Mouse (Mus musculus) heart, postnatal 0 days (tissue): Measurements from ENCODE around the gene Htr6. TPM values are rescaled to one million over a fixed set of nuclear protein-coding genes. Genes with fewer than 3 reads are reported as not detected.

ENCODE experiments used
- ATAC-seq: fragments of 200-750 bp; cut with Nextera tagmentation; 2 replicates; pipeline ENCODE4 v1.8.0; 2017; ENCODE audit warnings: low read depth, moderate number of reproducible peaks, moderate library complexity; ENCODE audit not compliant: insufficient read depth
- DNase-seq: peaks from one replicate; pipeline ENCODE4 v3.0.0-alpha.2; 2016; ENCODE audit warnings: low spot score
- H3K27ac ChIP-seq: fragments of 300-500 bp; sonication (generic); 2 replicates; pipeline ENCODE4 v1.5.1; 2014; ENCODE audit warnings: low read depth, mild to moderate bottlenecking
- H3K27me3 ChIP-seq: fragments of 300-500 bp; sonication (generic); 2 replicates; pipeline ENCODE4 v1.6.1; 2014; ENCODE audit warnings: low read length, mixed read lengths; ENCODE audit not compliant: control insufficient read depth, insufficient read depth
- H3K36me3 ChIP-seq: fragments of 300-500 bp; sonication (generic); replicated peaks from 2 replicates; pipeline ENCODE4 v1.6.1; 2014; ENCODE audit warnings: low read length, mixed read lengths; ENCODE audit not compliant: control insufficient read depth, insufficient read depth
- H3K4me1 ChIP-seq: fragments of 300-500 bp; sonication (generic); 2 replicates; pipeline ENCODE4 v1.6.1; 2014; ENCODE audit warnings: antibody characterized with exemption; ENCODE audit not compliant: control insufficient read depth, insufficient read depth
- H3K4me2 ChIP-seq: fragments of 300-500 bp; sonication (generic); 2 replicates; pipeline ENCODE4 v1.6.1; 2014; ENCODE audit warnings: low read depth, mild to moderate bottlenecking, low read length, moderate library complexity
- H3K4me3 ChIP-seq: fragments of 300-500 bp; sonication (generic); 2 replicates; pipeline ENCODE4 v1.5.1; 2014; ENCODE audit warnings: low read depth, low read length
- H3K9ac ChIP-seq: fragments of 300-500 bp; sonication (generic); replicated peaks from 2 replicates; pipeline ENCODE4 v1.6.1; 2014; ENCODE audit warnings: low read depth, low read length, mixed read lengths
- H3K9me3 ChIP-seq: fragments of 300-500 bp; sonication (generic); replicated peaks from 2 replicates; pipeline ENCODE4 v1.6.1; 2016; ENCODE audit warnings: low read length; ENCODE audit not compliant: control insufficient read depth
- CTCF ChIP-seq: IDR thresholded peaks from 2 replicates; pipeline ENCODE4 v1.5.1; 2016; ENCODE audit warnings: antibody characterized with exemption, control low read depth, low read depth
- EP300 ChIP-seq: IDR thresholded peaks from 2 replicates; pipeline ENCODE4 v1.6.1; 2016; ENCODE audit warnings: antibody characterized with exemption, low read depth
- WGBS: fragments of 180-500 bp; shearing (Covaris S2); extraction: QIAGEN DNeasy Blood & Tissue Kit; methylation state at CpG from one replicate; pipeline ENCODE4 v1.1.7; 2014; 5-methylcytosine and 5-hydroxymethylcytosine counted together
- polyA plus RNA-seq: library from polyadenylated mRNA; unstranded; fragments of >200 nt; fragmentation: Nextera tagmentation; extraction: Ambion mirVana; gene quantifications from 2 replicates; pipeline ENCODE4 v1.2.1, GENCODE M21; 2015
- total RNA-seq: library from RNA; depleted of rRNA; stranded (reverse); fragments of >200 nt; gene quantifications from 2 replicates; pipeline ENCODE4 v1.2.3, GENCODE M21; 2014; ENCODE audit warnings: low replicate concordance

Htr6 gene
- total and polyA plus RNA-seq, 2 experiments from 2014 or later = not detected

DNA sequence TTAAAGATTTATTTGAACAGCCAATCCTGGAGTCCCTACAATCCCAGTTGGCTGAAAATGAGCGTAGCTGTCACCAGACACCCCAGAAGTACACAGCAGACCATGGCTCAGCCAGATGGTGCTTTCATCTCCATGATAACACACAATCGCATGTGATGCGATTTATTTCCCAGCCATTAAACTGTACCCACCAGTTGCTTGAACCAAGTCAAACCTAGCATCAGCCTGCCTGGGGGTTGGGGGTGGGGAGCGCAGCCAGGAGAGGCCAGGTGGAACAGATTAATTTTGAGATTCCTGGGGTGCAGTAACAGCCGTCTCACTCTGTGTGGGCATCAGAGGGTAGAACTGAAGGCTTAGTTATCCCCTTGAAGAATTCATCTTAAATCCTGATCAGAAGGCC lies 29.0 kb downstream of the Htr6 start:
- DNase-seq = no peak
- no peak for ATAC-seq
- Histone ChIP-seq H3K27ac (no peak overlapping the region), H3K36me3 (no peaks in the 10 kb centered on the region), H3K9me3 (0 out of 2 replicates have a peak, but pooled peaks cover 5% of the 10 kb centered on the region), H3K4me1 (no peaks in the 10 kb centered on the region), H3K4me3 (no peak overlapping the region), H3K4me2 (no peak overlapping the region), H3K9ac (no peak overlapping the region), H3K27me3 (no peaks in the 10 kb centered on the region)
- WGBS = 80% methylated on average over 5 of the region's 5 CpGs
- TF ChIP-seq EP300 = no peak
- TF ChIP-seq CTCF = no peak

DNA sequence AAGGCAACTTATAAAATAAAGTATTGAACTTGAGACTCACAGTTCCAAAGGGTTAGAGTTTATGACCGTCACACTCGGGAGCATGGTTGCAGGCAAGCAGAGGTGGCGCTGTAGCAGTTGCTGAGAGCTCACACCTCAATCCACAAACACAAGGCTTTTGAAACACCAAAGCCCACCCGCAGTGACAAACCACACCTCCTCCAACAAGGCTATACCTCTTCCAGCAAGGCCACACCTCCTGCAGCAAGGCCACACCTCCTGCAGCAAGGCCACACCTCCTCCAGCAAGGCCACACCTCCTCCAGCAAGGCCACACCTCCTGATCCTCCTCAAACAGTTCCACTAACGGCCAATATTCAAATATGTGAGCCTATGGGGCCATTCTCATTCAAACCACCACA lies 30.8 kb downstream of the Htr6 start:
- Histone ChIP-seq H3K27me3 (no peaks in the 10 kb centered on the region), H3K4me1 (no peaks in the 10 kb centered on the region), H3K27ac (no peak overlapping the region), H3K36me3 (no peaks in the 10 kb centered on the region), H3K4me3 (no peak overlapping the region), H3K9ac (no peak overlapping the region), H3K4me2 (no peak overlapping the region), H3K9me3 (0 out of 2 replicates have a peak, but pooled peaks cover 5% of the 10 kb centered on the region)
- DNase-seq (no peak), ATAC-seq (no peak)
- 85% methylated on average over 5 of the region's 5 CpGs for WGBS
- TF ChIP-seq CTCF (no peak), EP300 (no peak)

DNA sequence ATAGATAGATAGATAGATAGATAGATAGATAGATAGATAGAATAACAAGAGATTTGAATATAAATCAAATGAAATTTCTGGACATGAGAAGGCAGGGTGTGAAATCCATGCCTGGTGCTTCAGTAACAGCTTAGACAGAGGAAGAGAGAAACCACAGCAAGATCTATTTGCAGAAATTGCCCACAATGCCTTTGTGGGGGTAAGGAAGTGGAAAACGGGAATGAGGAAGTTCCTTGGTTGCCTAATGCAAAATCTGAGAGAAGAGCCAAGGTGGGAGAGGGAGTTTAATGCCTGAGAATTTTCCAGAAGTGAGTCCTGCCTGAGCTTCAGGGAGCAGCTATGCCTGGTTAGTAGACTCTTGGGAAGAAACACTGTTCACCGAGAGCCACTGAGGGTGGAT lies 31.8 kb downstream of the Htr6 start:
- DNase-seq (no peak), ATAC-seq (no peak)
- 0 out of 2 replicates have a peak, but pooled peaks cover 5% of the 10 kb centered on the region for H3K9me3 ChIP-seq
- TF ChIP-seq EP300 = no peak
- no peak for TF ChIP-seq CTCF
- H3K9ac ChIP-seq = no peak overlapping the region
- no peak overlapping the region for H3K27ac ChIP-seq
- WGBS = 85% methylated on average over 2 of the region's 2 CpGs
- no peak overlapping the region for H3K4me2 ChIP-seq
- H3K4me1 ChIP-seq = no peaks in the 10 kb centered on the region
- H3K36me3 ChIP-seq = no peaks in the 10 kb centered on the region
- H3K27me3 ChIP-seq = no peaks in the 10 kb centered on the region
- no peak overlapping the region for H3K4me3 ChIP-seq

DNA sequence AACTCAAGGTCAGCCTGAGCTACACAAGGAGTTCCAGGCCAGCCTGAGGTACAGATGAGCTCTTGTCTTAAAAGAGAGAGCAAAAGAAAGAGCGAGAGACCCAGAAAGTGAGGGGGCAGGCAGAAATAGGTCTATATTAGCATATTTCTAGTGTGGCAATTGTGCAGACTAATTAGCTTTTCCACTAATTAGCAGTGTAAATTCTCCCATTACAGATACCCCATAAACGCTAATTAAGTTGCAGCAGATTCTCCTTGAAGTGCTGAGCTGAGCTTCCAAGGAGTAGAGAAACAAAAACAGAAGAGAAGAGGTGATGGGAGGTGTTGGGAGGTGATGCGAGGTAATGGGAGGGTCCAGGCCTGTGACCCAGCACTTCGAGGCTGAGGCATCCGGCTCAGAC lies 32.8 kb downstream of the Htr6 start:
- Histone ChIP-seq H3K27ac (no peak overlapping the region), H3K9me3 (0 out of 2 replicates have a peak, but pooled peaks cover 5% of the 10 kb centered on the region), H3K27me3 (no peaks in the 10 kb centered on the region), H3K36me3 (no peaks in the 10 kb centered on the region), H3K4me3 (no peak overlapping the region), H3K4me1 (peaks cover 9% of the 10 kb centered on the region), H3K4me2 (no peak overlapping the region), H3K9ac (no peak overlapping the region)
- no peak for DNase-seq
- ATAC-seq = no peak
- WGBS = 72% methylated on average over 5 of the region's 5 CpGs
- no peak for TF ChIP-seq CTCF
- no peak for TF ChIP-seq EP300

DNA sequence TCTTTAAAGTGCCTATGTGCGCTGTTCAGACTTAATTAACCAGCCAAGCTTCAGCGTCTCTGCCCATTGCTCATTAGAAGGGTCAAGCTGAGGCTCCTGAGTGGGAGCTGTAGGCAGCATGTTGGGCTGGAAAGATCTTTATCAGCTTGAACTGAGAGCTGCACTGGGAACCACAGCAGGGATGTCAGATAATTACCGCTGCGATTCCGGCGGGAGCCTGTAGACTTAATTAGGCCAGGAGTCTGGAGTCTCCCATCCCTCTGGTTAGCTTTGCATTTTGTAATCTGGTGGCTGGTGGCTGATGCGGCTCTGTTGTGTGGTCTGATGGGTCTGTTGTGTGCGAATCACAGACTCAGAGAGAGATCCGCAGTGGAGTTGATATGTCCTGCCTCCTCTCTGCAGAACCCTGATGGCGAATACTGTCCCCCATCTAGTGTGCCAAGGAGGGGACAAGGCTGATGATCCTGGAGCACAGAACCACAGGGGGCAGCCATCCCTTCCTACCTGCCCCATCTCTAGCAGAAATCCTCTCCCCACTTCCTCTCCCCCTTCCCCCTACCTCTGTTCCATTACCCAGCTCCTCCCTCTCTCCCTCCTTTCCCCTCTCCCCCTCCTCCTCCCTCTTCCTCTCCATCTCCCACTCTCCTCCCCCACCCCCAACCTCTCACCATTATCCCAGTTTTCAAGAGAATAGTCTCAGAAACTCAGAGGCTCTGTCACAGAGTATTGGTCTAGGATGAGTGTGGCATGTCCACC lies 35.1 kb downstream of the Htr6 start:
- no peak overlapping the region for H3K4me2 ChIP-seq
- no peak overlapping the region for H3K4me3 ChIP-seq
- TF ChIP-seq EP300 (no peak), CTCF (no peak)
- 24% methylated on average over 10 of the region's 10 CpGs for WGBS
- H3K9ac ChIP-seq = no peak overlapping the region
- H3K36me3 ChIP-seq = no peaks in the 10 kb centered on the region
- 0 out of 2 replicates have a peak, but pooled peaks cover 5% of the 10 kb centered on the region for H3K9me3 ChIP-seq
- ATAC-seq = no peak
- H3K27ac ChIP-seq = no peak overlapping the region
- no peak for DNase-seq
- peaks cover 18% of the 10 kb centered on the region for H3K4me1 ChIP-seq
- H3K27me3 ChIP-seq = no peaks in the 10 kb centered on the region
